In genomic region chr13:106180734-106181133, GRCm38 (mm10) we compare ENCODE assay signal across 16 mouse cellular contexts.
"Had no signal": no experiment of that assay in that cellular context is flagged by ENCODE, and none has a peak within 500 bp of the region (broad histone marks: within the 10 kb centered on the region; RNA-seq: fewer than 3 reads in every experiment).

No protein-coding gene starts in this region.

- H3K9me3 ChIP-seq: neural tube, embryonic 13.5 days; neural tube, embryonic 15.5 days; stomach, embryonic 15.5 days had no signal

- DNase-seq: retina, postnatal 1 day; right cerebral cortex, adult 18-20 months; right cerebral cortex, postnatal 14 days; right cerebral cortex, postnatal 25 days; right cerebral cortex, postnatal 4 days; spleen, adult 18-20 months; thymus, adult 18-20 months; thymus, adult 2 months; thymus, postnatal 14 days; thymus, postnatal 25 days; thymus, postnatal 36 days; thymus, postnatal 4 days had no signal

- H3K27ac ChIP-seq: neural tube, embryonic 13.5 days; neural tube, embryonic 15.5 days; stomach, embryonic 15.5 days; stomach, postnatal 0 days had no signal

- H3K4me1 ChIP-seq: neural tube, embryonic 13.5 days; neural tube, embryonic 15.5 days; stomach, embryonic 15.5 days had no signal

- H3K4me3 ChIP-seq: neural tube, embryonic 13.5 days; neural tube, embryonic 15.5 days; stomach, embryonic 15.5 days had no signal

- H3K9ac ChIP-seq: neural tube, embryonic 13.5 days; neural tube, embryonic 15.5 days; stomach, embryonic 15.5 days had no signal

- H3K4me2 ChIP-seq: neural tube, embryonic 13.5 days; neural tube, embryonic 15.5 days; stomach, embryonic 15.5 days had no signal

- H3K36me3 ChIP-seq: neural tube, embryonic 13.5 days; neural tube, embryonic 15.5 days; stomach, embryonic 15.5 days had no signal

- H3K27me3 ChIP-seq: neural tube, embryonic 13.5 days; neural tube, embryonic 15.5 days; stomach, embryonic 15.5 days had no signal
